Mouse (Mus musculus) thymus, adult 2 months (tissue): ENCODE results near the gene Elovl6. TPM values are rescaled to one million over a fixed set of nuclear protein-coding genes. Genes with fewer than 3 reads are reported as not detected.

Experiments
- DNase-seq: peaks from one replicate; pipeline ENCODE4 v3.0.0; 2021
- H3K27ac ChIP-seq: fragments of 200-500 bp; 2 replicates; pipeline ENCODE4 v1.5.1; 2012; ENCODE audit warnings: low read length, control low read depth; ENCODE audit not compliant: control insufficient read depth, insufficient read depth
- H3K27me3 ChIP-seq: fragments of 200-500 bp; 2 replicates; pipeline ENCODE4 v1.6.1; 2012; ENCODE audit warnings: mild to moderate bottlenecking, low read length, moderate library complexity, mixed read lengths; ENCODE audit not compliant: control insufficient read depth, insufficient read depth
- H3K36me3 ChIP-seq: fragments of 200-500 bp; 2 replicates; pipeline ENCODE4 v1.6.1; 2012; ENCODE audit warnings: mild to moderate bottlenecking, low read length, moderate library complexity; ENCODE audit not compliant: control insufficient read depth, insufficient read depth
- H3K4me1 ChIP-seq: fragments of 200-500 bp; replicated peaks from 2 replicates; pipeline ENCODE4 v1.6.1; 2012; ENCODE audit warnings: low read length; ENCODE audit not compliant: control insufficient read depth, insufficient read depth
- H3K4me3 ChIP-seq: fragments of 200-500 bp; 2 replicates; pipeline ENCODE4 v1.5.1; 2012; ENCODE audit warnings: mild to moderate bottlenecking, low read length, control low read depth, moderate library complexity; ENCODE audit not compliant: control insufficient read depth, insufficient read depth
- CTCF ChIP-seq: fragments of 200-500 bp; IDR thresholded peaks from 2 replicates; pipeline ENCODE4 v1.5.1; 2012; ENCODE audit warnings: mild to moderate bottlenecking, control low read depth, low read length, moderate library complexity, borderline replicate concordance; ENCODE audit not compliant: control insufficient read depth, poor library complexity, insufficient read depth; ENCODE audit errors: extremely low read depth
- POLR2A ChIP-seq: fragments of 200-500 bp; IDR thresholded peaks from 2 replicates; pipeline ENCODE4 v1.6.1; 2012; ENCODE audit warnings: mild to moderate bottlenecking, low read length, control low read depth, moderate library complexity; ENCODE audit not compliant: control insufficient read depth, poor library complexity, insufficient read depth; ENCODE audit errors: extremely low read depth
- WGBS: fragments of 180-500 bp; shearing (Covaris S2); methylation state at CpG from one replicate; pipeline ENCODE4 v1.1.7; 2018; 5-methylcytosine and 5-hydroxymethylcytosine counted together
- polyA plus RNA-seq: library from polyadenylated mRNA; depleted of rRNA; stranded (reverse); fragments of >200 nt; gene quantifications from 2 replicates; pipeline ENCODE4 v1.2.3, GENCODE M21; 2012; rRNA removed

Elovl6 gene
- 24.8 and 40.2 TPM in 2 replicates for polyA plus RNA-seq

- H3K4me3 ChIP-seq, result peak within 1 kb of the TSS; percentile 99
- peak within 1 kb of the TSS; percentile 61; the same call in 1 of the 2 replicates for H3K27ac ChIP-seq
- WGBS, result under 1% methylated on average over 35 of the region's 35 CpGs
- H3K36me3 ChIP-seq, result no peaks in the 10 kb centered on the region
- H3K4me1 ChIP-seq, result peaks cover 10% of the 10 kb centered on the region
- DNase-seq, result peak; percentile 57
- H3K27me3 ChIP-seq, result no peaks in the 10 kb centered on the region
- no peak for TF ChIP-seq CTCF
- TF ChIP-seq POLR2A, result no peak
Observed at GRCm38 (mm10) chr3:129532180-129532864, at the start of gene Elovl6. Gene Elovl6, plus strand, starts transcription at chr3:129532355.

DNA sequence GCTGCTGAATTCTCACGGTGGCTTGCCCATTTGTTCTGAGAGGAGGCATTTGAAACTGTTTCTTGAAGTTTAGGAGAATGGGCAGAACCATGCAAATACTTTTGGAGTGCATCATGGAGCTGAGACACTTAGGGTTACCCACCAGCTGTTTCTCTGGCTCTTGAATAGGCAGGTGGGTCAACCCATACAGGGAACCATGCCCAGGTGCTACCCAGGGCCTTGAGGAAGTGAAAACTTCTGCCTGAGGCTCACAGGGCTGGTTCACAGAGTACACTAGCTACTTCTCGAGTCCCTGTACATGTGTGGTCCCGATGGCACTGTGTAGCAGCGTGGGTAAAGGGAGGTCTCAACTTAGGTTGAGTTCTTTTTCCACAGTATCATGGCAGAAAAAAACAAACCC lies 43.4 kb upstream of the Elovl6 start:
- H3K27me3 ChIP-seq, result no peaks in the 10 kb centered on the region
- TF ChIP-seq CTCF (no peak), POLR2A (no peak)
- H3K27ac ChIP-seq, result no peak overlapping the region
- H3K4me1 ChIP-seq, result no peaks in the 10 kb centered on the region
- no peak overlapping the region for H3K4me3 ChIP-seq
- H3K36me3 ChIP-seq, result no peaks in the 10 kb centered on the region
- DNase-seq, result no peak
- WGBS, result 34% methylated on average over 4 of the region's 4 CpGs

DNA sequence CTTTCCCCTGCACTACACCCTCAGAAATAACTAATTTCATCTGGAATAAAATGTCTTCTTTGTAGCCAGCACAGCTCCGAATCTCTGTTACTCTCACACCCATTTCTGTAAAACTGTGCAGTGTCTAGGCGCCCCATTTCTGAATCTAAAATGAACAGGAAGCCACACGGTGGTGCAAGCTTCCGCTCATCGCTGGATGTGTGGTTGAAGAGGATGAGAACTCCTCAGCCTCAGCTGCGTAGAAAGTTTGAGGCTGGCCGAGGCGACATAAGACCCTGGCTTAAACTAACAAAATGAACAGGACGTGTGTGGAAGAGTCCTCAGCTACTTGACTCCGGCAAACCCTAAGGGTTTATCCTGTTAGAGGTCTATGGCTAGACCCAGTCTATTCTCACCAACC lies 38.0 kb upstream of the Elovl6 start:
- Histone ChIP-seq H3K27me3 (no peaks in the 10 kb centered on the region), H3K4me1 (no peaks in the 10 kb centered on the region), H3K36me3 (no peaks in the 10 kb centered on the region), H3K27ac (no peak overlapping the region), H3K4me3 (no peak overlapping the region)
- WGBS, result 4% methylated on average over 10 of the region's 10 CpGs
- no peak for TF ChIP-seq POLR2A
- no peak for TF ChIP-seq CTCF
- peak; percentile 65 for DNase-seq

GRCm38 (mm10) chr3:129494731-129495130 lies 37.4 kb upstream of the Elovl6 start:
- DNase-seq, result no peak
- Histone ChIP-seq H3K27ac (no peak overlapping the region), H3K4me1 (no peaks in the 10 kb centered on the region), H3K36me3 (no peaks in the 10 kb centered on the region), H3K27me3 (no peaks in the 10 kb centered on the region), H3K4me3 (no peak overlapping the region)
- TF ChIP-seq POLR2A (no peak), CTCF (no peak)
- 66% methylated on average over 4 of the region's 4 CpGs for WGBS

GRCm38 (mm10) chr3:129503781-129504180 lies 28.4 kb upstream of the Elovl6 start:
- no peak for TF ChIP-seq CTCF
- no peak for TF ChIP-seq POLR2A
- Histone ChIP-seq H3K4me3 (no peak overlapping the region), H3K27me3 (no peaks in the 10 kb centered on the region), H3K36me3 (no peaks in the 10 kb centered on the region), H3K27ac (no peak overlapping the region; the same call in 1 of the 2 replicates), H3K4me1 (0 out of 2 replicates have a peak, but pooled peaks cover 2% of the 10 kb centered on the region)
- 96% methylated on average over 7 of the region's 7 CpGs for WGBS
- no peak for DNase-seq

GRCm38 (mm10) chr3:129504928-129505327 lies 27.2 kb upstream of the Elovl6 start:
- no peak for DNase-seq
- WGBS, result 73% methylated on average over 6 of the region's 6 CpGs
- Histone ChIP-seq H3K4me3 (no peak overlapping the region), H3K27me3 (no peaks in the 10 kb centered on the region), H3K4me1 (0 out of 2 replicates have a peak, but pooled peaks cover 2% of the 10 kb centered on the region), H3K36me3 (no peaks in the 10 kb centered on the region), H3K27ac (no peak overlapping the region)
- TF ChIP-seq POLR2A (no peak), CTCF (no peak)
